Mouse (Mus musculus) brain, embryonic 14.5 days (tissue): ENCODE results near the gene Csnk1g2.

Source experiments
- CTCF ChIP-seq: fragments of 200-500 bp; IDR thresholded peaks from 2 replicates; pipeline ENCODE4 v1.5.1; 2012; ENCODE audit warnings: inconsistent platforms, mild to moderate bottlenecking, moderate library complexity, borderline replicate concordance; ENCODE audit not compliant: insufficient read depth, insufficient read length; ENCODE audit errors: extremely low read depth
- POLR2A ChIP-seq: fragments of 200-500 bp; IDR thresholded peaks from 2 replicates; pipeline ENCODE4 v1.6.1; 2012; ENCODE audit warnings: mild to moderate bottlenecking, inconsistent platforms, borderline replicate concordance; ENCODE audit not compliant: poor library complexity, insufficient read depth, insufficient read length, severe bottlenecking; ENCODE audit errors: extremely low read depth

DNA sequence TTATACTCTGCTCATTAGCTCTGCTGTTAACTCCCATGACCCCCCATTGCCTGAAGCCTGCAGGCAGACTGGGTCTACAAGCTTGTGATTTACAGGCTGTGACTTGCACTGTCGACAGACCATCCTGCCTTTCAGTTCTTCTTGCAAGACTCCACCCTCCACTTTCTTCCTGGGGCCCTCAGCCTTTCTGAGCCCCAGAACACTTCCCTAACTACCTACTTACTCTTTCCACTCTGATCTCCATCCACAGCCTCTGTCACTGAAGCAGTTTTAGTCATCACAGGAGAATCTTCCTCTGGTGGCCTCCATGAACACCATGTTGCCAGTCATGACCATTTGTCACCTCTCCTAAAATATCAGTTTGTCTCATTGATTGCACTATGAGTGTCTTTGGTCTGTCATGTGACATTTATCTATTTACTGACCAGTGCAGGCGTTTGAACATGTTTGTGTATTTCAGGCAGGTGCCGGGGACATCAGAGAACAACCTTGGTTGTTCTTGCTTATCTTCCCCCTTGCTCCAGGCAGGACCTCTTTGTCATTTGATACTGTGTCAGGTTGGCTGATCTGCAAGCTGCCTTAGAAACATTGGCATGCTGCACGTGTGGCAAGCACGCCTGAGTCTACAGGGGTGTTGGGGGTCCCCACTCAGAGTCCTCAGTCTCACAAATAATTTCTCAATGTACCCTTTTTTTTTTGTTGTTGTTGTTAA, 41.0 kb downstream of the Csnk1g2 start:
- TF ChIP-seq POLR2A (no peak), CTCF (no peak)
